Mouse (Mus musculus) myocyte (in vitro differentiated cells): ENCODE results near the gene C1qtnf6.

Source experiments
- E2F4 ChIP-seq: IDR thresholded peaks from one replicate; pipeline ENCODE4 v1.6.1; 2011; ENCODE audit warnings: mild to moderate bottlenecking, control low read depth, moderate library complexity; ENCODE audit not compliant: insufficient read depth
- MYOG ChIP-seq, 3 experiments: IDR thresholded peaks; one replicate each; pipeline ENCODE4 v1.6.1; 2011; ENCODE audit warnings: control low read depth in 2 of 3, low read depth in 2 of 3, mild to moderate bottlenecking in 2 of 3; ENCODE audit not compliant: insufficient read length in 2 of 3, control insufficient read depth in 1 of 3, insufficient read depth in 1 of 3
- POLR2A ChIP-seq: IDR thresholded peaks from one replicate; pipeline ENCODE4 v1.6.1; 2011; ENCODE audit warnings: low read depth, mild to moderate bottlenecking, control low read depth, moderate library complexity; ENCODE audit not compliant: insufficient read length
- SRF ChIP-seq: IDR thresholded peaks from one replicate; pipeline ENCODE4 v1.6.1; 2011; ENCODE audit warnings: low read depth; ENCODE audit not compliant: control insufficient read depth, insufficient read length
- TCF12 ChIP-seq: IDR thresholded peaks from one replicate; pipeline ENCODE4 v1.6.1; 2011; ENCODE audit warnings: mild to moderate bottlenecking, control low read depth; ENCODE audit not compliant: poor library complexity, insufficient read depth, severe bottlenecking

- TF ChIP-seq POLR2A, result no peak
- no peak for TF ChIP-seq MYOG (IDR thresholded peaks at IDR 0.05; ENCODE audit: control insufficient read depth in 1 of 3, insufficient read depth in 1 of 3, insufficient read length in 2 of 3, low read depth in 2 of 3)
- TF ChIP-seq TCF12, result no peak
- TF ChIP-seq E2F4, result no peak
- TF ChIP-seq SRF, result no peak
Observed at GRCm38 (mm10) chr15:78530671-78531450, at the start of gene C1qtnf6.
